Mouse (Mus musculus): ENCODE data around the gene Chmp2b.
A peak's percentile ranks its signal among the peaks of the same experiment; 100 is the strongest.

Gene Chmp2b

GRCm38 (mm10) chr16:65561963-65562863 is at the start of gene Chmp2b:
Chmp2b (minus strand) TSS chr16:65562726.
- DNase-seq (ENCODE audit: low read depth) = peak; percentile 90

- DNase-seq (ENCODE audit: low read depth) = no peak
These were observed 49.2 kb upstream of the Chmp2b start for GRCm38 (mm10) chr16:65611678-65612077.

- no peak for DNase-seq (ENCODE audit: low read depth)
These were observed 38.3 kb upstream of the Chmp2b start for GRCm38 (mm10) chr16:65600798-65601197.

GRCm38 (mm10) chr16:65586111-65586865 is 23.8 kb upstream of the Chmp2b start:
- no peak for DNase-seq (ENCODE audit: low read depth)

GRCm38 (mm10) chr16:65585699-65586098 is 23.2 kb upstream of the Chmp2b start:
- DNase-seq (ENCODE audit: low read depth) = no peak

GRCm38 (mm10) chr16:65577298-65578029 is 14.9 kb upstream of the Chmp2b start:
- no peak for DNase-seq (ENCODE audit: low read depth)

- DNase-seq (ENCODE audit: low read depth) = no peak
These were observed 6.3 kb upstream of the Chmp2b start for GRCm38 (mm10) chr16:65568853-65569252.

- DNase-seq (ENCODE audit: low read depth) = no peak
These were observed 2.4 kb upstream of the Chmp2b start for GRCm38 (mm10) chr16:65564951-65565350.

- no peak for DNase-seq (ENCODE audit: low read depth)
These were observed 1.8 kb upstream of the Chmp2b start for GRCm38 (mm10) chr16:65564306-65564705.

GRCm38 (mm10) chr16:65562864-65563206 is 309 bp upstream of the Chmp2b start:
- no peak for DNase-seq (ENCODE audit: low read depth)

- peak; percentile 44 for DNase-seq (ENCODE audit: low read depth)
These were observed 1.2 kb downstream of the Chmp2b start for GRCm38 (mm10) chr16:65560996-65561962.

- no peak for DNase-seq (ENCODE audit: low read depth)
These were observed 2.9 kb downstream of the Chmp2b start for GRCm38 (mm10) chr16:65559591-65559990.

- DNase-seq (ENCODE audit: low read depth) = no peak
These were observed 5.2 kb downstream of the Chmp2b start for GRCm38 (mm10) chr16:65557369-65557768.

GRCm38 (mm10) chr16:65554267-65554666 is 8.3 kb downstream of the Chmp2b start:
- DNase-seq (ENCODE audit: low read depth) = no peak

GRCm38 (mm10) chr16:65550814-65551213 is 11.7 kb downstream of the Chmp2b start:
- no peak for DNase-seq (ENCODE audit: low read depth)

- DNase-seq (ENCODE audit: low read depth) = no peak
These were observed 13.6 kb downstream of the Chmp2b start for GRCm38 (mm10) chr16:65548960-65549359.

GRCm38 (mm10) chr16:65543676-65544293 is 18.7 kb downstream of the Chmp2b start:
- no peak for DNase-seq (ENCODE audit: low read depth)

- DNase-seq (ENCODE audit: low read depth) = peak; percentile 45
These were observed 29.1 kb downstream of the Chmp2b start for GRCm38 (mm10) chr16:65533315-65533999.

GRCm38 (mm10) chr16:65531663-65532062 is 30.9 kb downstream of the Chmp2b start:
- no peak for DNase-seq (ENCODE audit: low read depth)

GRCm38 (mm10) chr16:65529589-65529988 is 32.9 kb downstream of the Chmp2b start:
- DNase-seq (ENCODE audit: low read depth) = no peak

All from naive thymus-derived CD4-positive, alpha-beta T cell, adult 2 months (primary cell).